Comparison of ENCODE assay signal across 8 mouse cellular contexts in the genomic region with DNA sequence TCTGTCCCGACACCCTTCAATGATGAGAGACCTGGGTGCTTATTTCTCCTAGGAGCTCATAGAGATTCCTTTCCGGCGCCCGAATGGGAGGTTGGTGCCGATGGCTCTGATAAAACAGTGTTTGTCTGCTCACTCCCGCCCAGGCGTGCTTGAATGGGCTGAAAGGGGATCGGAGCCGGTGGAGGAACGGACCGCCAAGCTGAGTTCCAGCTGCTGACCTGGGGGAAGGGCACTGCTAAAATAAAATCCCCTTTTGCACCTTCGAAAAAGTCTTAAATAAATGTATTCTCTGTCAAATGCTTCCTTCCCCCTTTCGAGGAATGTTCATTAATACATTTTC. TPM values are rescaled to one million over a fixed set of nuclear protein-coding genes. Genes with fewer than 3 reads are reported as not detected.
A peak's percentile ranks its signal among the peaks of the same experiment; 100 is the strongest.
DNase-seq lines count a peak whose midpoint lies in the region; ATAC-seq and TF ChIP-seq lines count a peak whose summit lies in the region.

No protein-coding gene starts in this region.

- peak overlapping the region; percentile 71 for H3K9ac ChIP-seq in liver, embryonic 12.5 days
- peak overlapping the region; percentile 38; the same call in 1 of the 2 replicates for H3K9ac ChIP-seq in stomach, postnatal 0 days (ENCODE audit: low read length)

- no peak for TF ChIP-seq CTCF in testis, adult 2 months (IDR thresholded peaks at IDR 0.05; ENCODE audit: control insufficient read depth, insufficient read depth, insufficient replicate concordance, low read depth, low read length)
- TF ChIP-seq CTCF in stomach, postnatal 0 days (IDR thresholded peaks at IDR 0.05; ENCODE audit: low read depth): no peak

- no peaks in the 10 kb centered on the region; the same call in none of the 2 replicates for H3K27me3 ChIP-seq in testis, adult 2 months (ENCODE audit: control insufficient read depth, insufficient read depth, low read length)
- peaks cover 31% of the 10 kb centered on the region for H3K27me3 ChIP-seq in liver, embryonic 12.5 days (replicated peaks)
- H3K27me3 ChIP-seq in stomach, postnatal 0 days (ENCODE audit: control insufficient read depth, insufficient read depth, low read length): no peaks in the 10 kb centered on the region

- no peak for DNase-seq in frontal cortex, postnatal 14 days (ENCODE audit: low spot score in 2 of 2)
- DNase-seq in testis, postnatal 10 days (ENCODE audit: low spot score): no peak
- no peak for DNase-seq in stomach, postnatal 0 days (ENCODE audit: low spot score)
- DNase-seq in ovary, adult 18-20 months (ENCODE audit: low spot score): no peak
- DNase-seq in right cerebral cortex, adult 18-20 months: no peak

- peaks cover 17% of the 10 kb centered on the region for H3K4me1 ChIP-seq in testis, adult 2 months (ENCODE audit: control insufficient read depth, insufficient read depth, low read length)
- H3K4me1 ChIP-seq in liver, embryonic 12.5 days: peaks cover 41% of the 10 kb centered on the region
- no peaks in the 10 kb centered on the region for H3K4me1 ChIP-seq in stomach, postnatal 0 days (replicated peaks; ENCODE audit: control insufficient read depth, insufficient read depth)

- H3K36me3 ChIP-seq in testis, adult 2 months (ENCODE audit: control insufficient read depth, insufficient read depth, low read length): peaks cover 2% of the 10 kb centered on the region
- H3K36me3 ChIP-seq in liver, embryonic 12.5 days: peaks cover 33% of the 10 kb centered on the region
- peaks cover 11% of the 10 kb centered on the region for H3K36me3 ChIP-seq in stomach, postnatal 0 days (ENCODE audit: control insufficient read depth, insufficient read depth, low read length)

- WGBS in liver, embryonic 12.5 days (ENCODE audit: insufficient replicate concordance): 5% methylated on average over 13 of the region's 13 CpGs
- WGBS in stomach, postnatal 0 days: 6% methylated on average over 13 of the region's 13 CpGs

- no peak for TF ChIP-seq POLR2A in testis, adult 2 months (IDR thresholded peaks at IDR 0.05; ENCODE audit: control insufficient read depth, low read depth, low read length)

- no peaks in the 10 kb centered on the region for H3K9me3 ChIP-seq in liver, embryonic 12.5 days (replicated peaks)
- H3K9me3 ChIP-seq in stomach, postnatal 0 days (ENCODE audit: control insufficient read depth, low read length): no peaks in the 10 kb centered on the region

- ATAC-seq in frontal cortex, adult (ENCODE audit: low TSS enrichment): peak; percentile 17
- peak; percentile 66 for ATAC-seq in liver, embryonic 12.5 days
- peak; percentile 46 for ATAC-seq in stomach, postnatal 0 days (ENCODE audit: low FRiP score, low TSS enrichment)

- peak overlapping the region; percentile 93 for H3K4me2 ChIP-seq in liver, embryonic 12.5 days
- peak overlapping the region; percentile 73 for H3K4me2 ChIP-seq in stomach, postnatal 0 days (replicated peaks; ENCODE audit: low read depth)

- peak overlapping the region; percentile 99 for H3K4me3 ChIP-seq in testis, adult 2 months (ENCODE audit: control insufficient read depth, low read depth, low read length)
- H3K4me3 ChIP-seq in liver, embryonic 12.5 days: peak overlapping the region; percentile 79
- peak overlapping the region; percentile 92 for H3K4me3 ChIP-seq in stomach, postnatal 0 days (ENCODE audit: low read depth, low read length)

- TF ChIP-seq EP300 in stomach, postnatal 0 days (optimal IDR thresholded peaks at IDR 0.05): no peak

- peak overlapping the region; percentile 68 for H3K27ac ChIP-seq in testis, adult 2 months (ENCODE audit: control insufficient read depth, insufficient read depth, low read depth, low read length)
- H3K27ac ChIP-seq in liver, embryonic 12.5 days: peak overlapping the region; percentile 79
- peak overlapping the region; percentile 73; the same call in 1 of the 2 replicates for H3K27ac ChIP-seq in stomach, postnatal 0 days (replicated peaks)

RNA-seq across cellular contexts. Expression of gene Sf3b2, which starts 0.5 kb away (rescaled TPM):
- polyA plus RNA-seq in testis, adult 2 months (2012; rRNA removed): 92.2 and 93.4 TPM in 2 replicates
- polyA plus RNA-seq in liver, embryonic 12.5 days (2016; fragmentation: Nextera tagmentation; extraction: Ambion mirVana): 183 and 187 TPM in 2 replicates
- polyA plus RNA-seq in stomach, postnatal 0 days (2015; fragmentation: Nextera tagmentation; extraction: Ambion mirVana): 134 and 148 TPM in 2 replicates

RNA-seq across cellular contexts. Expression of gene Gal3st3, which starts 2.4 kb away (rescaled TPM):
- 2.2 and 2.4 TPM in 2 replicates for polyA plus RNA-seq in testis, adult 2 months (2012; rRNA removed)
- 0.29 and 0.54 TPM in 2 replicates for polyA plus RNA-seq in liver, embryonic 12.5 days (2016; fragmentation: Nextera tagmentation; extraction: Ambion mirVana)
- polyA plus RNA-seq in stomach, postnatal 0 days (2015; fragmentation: Nextera tagmentation; extraction: Ambion mirVana): 0.51 and 0.53 TPM in 2 replicates

RNA-seq across cellular contexts. Expression of gene Pacs1, which starts 22.8 kb away (rescaled TPM):
- polyA plus RNA-seq in testis, adult 2 months (2012; rRNA removed): 163 and 169 TPM in 2 replicates
- 17.2 and 19.7 TPM in 2 replicates for polyA plus RNA-seq in liver, embryonic 12.5 days (2016; fragmentation: Nextera tagmentation; extraction: Ambion mirVana)
- 4.6 and 6.7 TPM in 2 replicates for polyA plus RNA-seq in stomach, postnatal 0 days (2015; fragmentation: Nextera tagmentation; extraction: Ambion mirVana)

RNA-seq across cellular contexts. Expression of gene Catsper1, which starts 39.8 kb away (rescaled TPM):
- 219 and 262 TPM in 2 replicates for polyA plus RNA-seq in testis, adult 2 months (2012; rRNA removed)
- polyA plus RNA-seq in liver, embryonic 12.5 days (2016; fragmentation: Nextera tagmentation; extraction: Ambion mirVana): not detected in 2 replicates
- not detected in 2 replicates for polyA plus RNA-seq in stomach, postnatal 0 days (2015; fragmentation: Nextera tagmentation; extraction: Ambion mirVana)

RNA-seq across cellular contexts. Expression of gene Cst6, which starts 53.7 kb away (rescaled TPM):
- 0.85 and 1.5 TPM in 2 replicates for polyA plus RNA-seq in testis, adult 2 months (2012; rRNA removed)
- not detected in 2 replicates for polyA plus RNA-seq in liver, embryonic 12.5 days (2016; fragmentation: Nextera tagmentation; extraction: Ambion mirVana)
- polyA plus RNA-seq in stomach, postnatal 0 days (2015; fragmentation: Nextera tagmentation; extraction: Ambion mirVana): 281 and 316 TPM in 2 replicates
